Mouse (Mus musculus) thymus, postnatal 0 days (tissue): Measurements from ENCODE around the gene Krit1. TPM values are rescaled to one million over a fixed set of nuclear protein-coding genes. Genes with fewer than 3 reads are reported as not detected.
A peak's percentile ranks its signal among the peaks of the same experiment; 100 is the strongest.
"Not testable (repeated sequence)": the region's sequence is repeated elsewhere in the genome, so short reads cannot be mapped to it uniquely, and the experiment has no call there.

ENCODE experiments used
- DNase-seq: peaks from one replicate; pipeline ENCODE4 v3.0.0-alpha.2; 2015; ENCODE audit warnings: low spot score
- polyA plus RNA-seq: library from polyadenylated mRNA; unstranded; fragments of >200 nt; fragmentation: Nextera tagmentation; extraction: Ambion mirVana; gene quantifications from 2 replicates; pipeline ENCODE4 v1.2.1, GENCODE M21; 2015

Gene Krit1
- polyA plus RNA-seq, 1 experiment from 2014 or later = 60.6 TPM

GRCm38 (mm10) chr5:3886862-3887261 is 83.9 kb downstream of the Krit1 start:
- not testable (repeated sequence) for DNase-seq

- no peak for DNase-seq
These were observed 86.2 kb downstream of the Krit1 start for GRCm38 (mm10) chr5:3889201-3889600.

GRCm38 (mm10) chr5:3893459-3894293 is 90.7 kb downstream of the Krit1 start, which contains the start of gene Mterf1a:
Mterf1a (minus strand) TSS chr5:3893933.
- peak; percentile 28 for DNase-seq

DNA sequence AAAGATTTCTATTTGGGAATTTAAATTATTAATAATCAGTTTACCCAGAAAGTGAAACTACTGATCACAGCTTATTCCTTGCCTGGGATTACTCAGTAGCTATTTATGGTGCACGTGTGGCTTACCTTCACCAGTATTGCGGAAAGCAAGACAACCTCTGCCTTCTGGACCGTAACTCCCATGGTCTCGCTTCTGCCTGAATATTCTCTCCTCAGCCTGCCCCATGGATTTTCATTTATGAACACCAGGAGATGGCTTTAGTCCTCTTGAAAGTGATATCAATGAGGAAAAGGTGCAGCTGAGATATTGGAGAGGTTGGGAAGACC is 91.3 kb downstream of the Krit1 start:
- not testable (repeated sequence) for DNase-seq

Other genes with a start within 250 kb of the Krit1 start
- gene 1700109H08Rik, start 231.6 kb upstream of the Krit1 start, polyA plus RNA-seq = 0.93 and 2.3 TPM in 2 replicates
- 10.1 and 17.3 TPM in 2 replicates for gene Pex1, start 207.1 kb upstream of the Krit1 start, polyA plus RNA-seq
- gene Rbm48, start 206.6 kb upstream of the Krit1 start, polyA plus RNA-seq = 16.4 and 18.6 TPM in 2 replicates
- not detected in 2 replicates for gene Tmbim7, start 152.0 kb upstream of the Krit1 start, polyA plus RNA-seq
- 51.2 and 53.5 TPM in 2 replicates for gene Gatad1, start 146.0 kb upstream of the Krit1 start, polyA plus RNA-seq
- gene Ankib1, start 259 bp upstream of the Krit1 start, polyA plus RNA-seq = 9.5 and 11.1 TPM in 2 replicates
- 0.04 and 0.06 TPM in 2 replicates for gene Lrrd1, start 42.0 kb downstream of the Krit1 start, polyA plus RNA-seq
- 14.0 and 15.4 TPM in 2 replicates for gene Mterf1a, start 90.7 kb downstream of the Krit1 start, polyA plus RNA-seq
- gene Akap9, start 124.9 kb downstream of the Krit1 start, polyA plus RNA-seq = 88.5 and 118 TPM in 2 replicates